Mouse (Mus musculus) liver, embryonic 16.5 days (tissue): ENCODE measurements at regions not wholly inside any gene's neighbourhood (a gene's known extent, or its start where the extent isn't known, plus 50 kb on each side); places are given as distances from the start of the nearest gene placed in this dataset.
A peak's percentile ranks its signal among the peaks of the same experiment; 100 is the strongest.

Experiments
- ATAC-seq: fragments of 200-750 bp; cut with Nextera tagmentation; 2 replicates; pipeline ENCODE4 v1.8.0; 2017; ENCODE audit warnings: low read depth, mild to moderate bottlenecking, moderate number of reproducible peaks, moderate library complexity
- H3K27ac ChIP-seq: fragments of 300-500 bp; sonication (generic); 2 replicates; pipeline ENCODE4 v1.5.1; 2014; ENCODE audit warnings: mild to moderate bottlenecking, low read length
- H3K27me3 ChIP-seq: fragments of 300-500 bp; sonication (generic); 2 replicates; pipeline ENCODE4 v1.6.1; 2014; ENCODE audit warnings: low read depth, low read length, mixed read lengths; ENCODE audit not compliant: control insufficient read depth, insufficient read depth
- H3K36me3 ChIP-seq: fragments of 300-500 bp; sonication (generic); 2 replicates; pipeline ENCODE4 v1.6.1; 2014; ENCODE audit warnings: mild to moderate bottlenecking; ENCODE audit not compliant: control insufficient read depth, insufficient read depth
- H3K4me1 ChIP-seq: fragments of 300-500 bp; sonication (generic); 2 replicates; pipeline ENCODE4 v1.6.1; 2014; ENCODE audit warnings: low read depth, low read length, mixed read lengths; ENCODE audit not compliant: control insufficient read depth
- H3K4me2 ChIP-seq: fragments of 300-500 bp; sonication (generic); 2 replicates; pipeline ENCODE4 v1.6.1; 2014; ENCODE audit warnings: low read depth, low read length, mixed read lengths
- H3K4me3 ChIP-seq: fragments of 300-500 bp; sonication (generic); 2 replicates; pipeline ENCODE4 v1.5.1; 2014; ENCODE audit warnings: low read depth, mild to moderate bottlenecking, low read length
- H3K9ac ChIP-seq: fragments of 300-500 bp; sonication (generic); 2 replicates; pipeline ENCODE4 v1.6.1; 2014; ENCODE audit warnings: low read depth, low read length
- H3K9me3 ChIP-seq: fragments of 300-500 bp; sonication (generic); replicated peaks from 2 replicates; pipeline ENCODE4 v1.6.1; 2016; ENCODE audit warnings: low read length; ENCODE audit not compliant: control insufficient read depth
- WGBS: fragments of 180-500 bp; shearing (Covaris S2); extraction: QIAGEN DNeasy Blood & Tissue Kit; methylation state at CpG from one replicate; pipeline ENCODE4 v1.1.7; 2014; ENCODE audit not compliant: insufficient replicate concordance; 5-methylcytosine and 5-hydroxymethylcytosine counted together

DNA sequence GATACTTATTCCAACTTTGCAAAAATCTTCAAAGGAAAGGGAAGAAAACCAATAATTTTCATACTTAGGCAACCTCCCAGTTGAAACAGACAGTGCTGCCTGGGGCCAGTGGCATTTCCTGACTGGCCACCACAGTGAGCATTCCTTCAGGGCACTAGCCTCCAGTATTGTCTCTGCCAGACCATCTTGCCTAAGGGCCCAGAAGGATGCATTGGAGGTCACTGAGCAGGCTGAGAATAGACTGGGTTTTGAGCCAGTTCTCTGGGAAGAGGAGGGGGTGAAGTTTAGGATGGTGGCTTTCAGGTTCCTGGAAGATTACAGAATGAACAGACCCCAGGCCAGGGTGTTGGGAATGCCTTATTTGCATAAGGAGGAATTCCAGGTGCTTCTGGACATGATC lies 95.3 kb upstream of the Tpm1 start:
- H3K36me3 ChIP-seq: no peaks in the 10 kb centered on the region
- no peak overlapping the region for H3K4me3 ChIP-seq
- H3K4me1 ChIP-seq: no peaks in the 10 kb centered on the region
- no peak overlapping the region for H3K9ac ChIP-seq
- H3K27me3 ChIP-seq: no peaks in the 10 kb centered on the region
- no peaks in the 10 kb centered on the region for H3K9me3 ChIP-seq
- no peak overlapping the region for H3K4me2 ChIP-seq
- no peak overlapping the region for H3K27ac ChIP-seq
- no peak for ATAC-seq

DNA sequence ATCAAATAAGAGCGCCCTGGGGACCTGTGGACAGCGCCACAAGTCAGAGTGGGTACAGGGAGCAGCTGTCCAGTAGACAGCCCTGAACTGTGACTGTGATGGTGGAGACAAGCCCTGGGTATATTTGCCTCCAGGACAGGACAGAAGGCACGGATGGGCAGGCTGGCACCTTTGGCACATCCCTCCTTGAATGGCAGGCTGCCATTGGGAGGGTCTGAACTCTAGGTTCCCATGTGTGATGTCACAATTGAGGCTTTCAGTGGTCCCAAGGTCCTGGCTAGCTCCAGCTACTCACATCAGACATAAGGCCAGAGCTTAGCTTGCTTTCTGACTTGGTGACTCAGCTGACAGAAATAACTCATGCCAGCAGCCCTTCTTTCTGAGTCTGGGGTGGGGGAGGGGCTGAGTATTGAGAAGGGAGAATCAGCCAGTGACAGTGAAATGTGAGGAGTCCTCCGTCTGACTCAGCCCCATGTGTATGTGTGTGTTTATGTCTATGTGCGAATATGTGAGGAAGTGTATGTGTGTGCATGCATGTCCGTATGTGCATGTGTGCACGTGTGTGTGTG lies 91.2 kb upstream of the Tpm1 start:
- Histone ChIP-seq H3K9me3 (no peaks in the 10 kb centered on the region), H3K4me1 (no peaks in the 10 kb centered on the region; the same call in 1 of the 2 replicates), H3K4me2 (no peak overlapping the region), H3K27me3 (no peaks in the 10 kb centered on the region), H3K4me3 (no peak overlapping the region), H3K27ac (no peak overlapping the region), H3K9ac (no peak overlapping the region), H3K36me3 (no peaks in the 10 kb centered on the region)
- WGBS: 58% methylated on average over 7 of the region's 7 CpGs
- ATAC-seq: no peak

GRCm38 (mm10) chr9:67137681-67138080 lies 88.5 kb upstream of the Tpm1 start:
- peak; percentile 35; the same call in 1 of the 2 replicates for ATAC-seq
- WGBS: 48% methylated on average over 5 of the region's 5 CpGs
- H3K27ac ChIP-seq: no peak overlapping the region
- H3K4me2 ChIP-seq: no peak overlapping the region
- no peaks in the 10 kb centered on the region for H3K36me3 ChIP-seq
- no peak overlapping the region for H3K9ac ChIP-seq
- no peak overlapping the region for H3K4me3 ChIP-seq
- H3K9me3 ChIP-seq: no peaks in the 10 kb centered on the region
- H3K4me1 ChIP-seq: no peaks in the 10 kb centered on the region; the same call in 1 of the 2 replicates
- H3K27me3 ChIP-seq: no peaks in the 10 kb centered on the region

GRCm38 (mm10) chr9:67137141-67137540 lies 87.9 kb upstream of the Tpm1 start:
- 22% methylated on average over 4 of the region's 4 CpGs for WGBS
- Histone ChIP-seq H3K27ac (no peak overlapping the region), H3K27me3 (no peaks in the 10 kb centered on the region), H3K9me3 (no peaks in the 10 kb centered on the region), H3K4me3 (no peak overlapping the region), H3K4me2 (no peak overlapping the region), H3K9ac (no peak overlapping the region), H3K4me1 (no peaks in the 10 kb centered on the region; the same call in 1 of the 2 replicates), H3K36me3 (no peaks in the 10 kb centered on the region)
- no peak for ATAC-seq

- no peak overlapping the region for H3K4me2 ChIP-seq
- no peak overlapping the region for H3K4me3 ChIP-seq
- no peak overlapping the region for H3K27ac ChIP-seq
- ATAC-seq: no peak
- no peaks in the 10 kb centered on the region; the same call in 1 of the 2 replicates for H3K4me1 ChIP-seq
- 73% methylated on average over 6 of the region's 6 CpGs for WGBS
- no peaks in the 10 kb centered on the region for H3K27me3 ChIP-seq
- H3K9me3 ChIP-seq: no peaks in the 10 kb centered on the region
- no peak overlapping the region for H3K9ac ChIP-seq
- no peaks in the 10 kb centered on the region for H3K36me3 ChIP-seq
Observed at GRCm38 (mm10) chr9:67136166-67136565, 87.0 kb upstream of the Tpm1 start.

GRCm38 (mm10) chr9:67134378-67134777 lies 85.2 kb upstream of the Tpm1 start:
- 51% methylated on average over 6 of the region's 6 CpGs for WGBS
- Histone ChIP-seq H3K27ac (no peak overlapping the region), H3K36me3 (no peaks in the 10 kb centered on the region), H3K4me2 (no peak overlapping the region), H3K9me3 (no peaks in the 10 kb centered on the region), H3K4me1 (no peaks in the 10 kb centered on the region; the same call in 1 of the 2 replicates), H3K27me3 (no peaks in the 10 kb centered on the region), H3K9ac (no peak overlapping the region), H3K4me3 (no peak overlapping the region)
- ATAC-seq: no peak

DNA sequence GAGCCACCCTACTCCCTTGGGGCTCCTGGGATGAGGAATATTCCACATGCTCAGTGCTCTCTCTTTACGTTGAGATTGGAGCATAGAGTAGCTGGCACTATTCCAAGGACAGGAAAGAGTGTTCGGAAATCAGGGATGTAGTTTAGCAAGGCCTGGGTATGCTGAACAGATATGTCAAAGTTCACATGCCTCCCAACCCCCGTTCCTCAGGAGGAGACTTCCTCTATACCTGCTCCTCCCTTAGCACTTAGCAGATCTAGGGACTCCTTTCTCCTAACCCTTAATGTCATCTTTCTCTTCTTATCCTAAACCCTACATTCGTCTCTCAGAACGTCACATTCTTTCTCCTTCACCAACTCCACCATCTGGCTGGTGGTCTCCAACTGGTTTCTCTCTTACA lies 83.2 kb upstream of the Tpm1 start:
- no peak for ATAC-seq
- H3K36me3 ChIP-seq: no peaks in the 10 kb centered on the region
- H3K9me3 ChIP-seq: no peaks in the 10 kb centered on the region
- H3K4me3 ChIP-seq: no peak overlapping the region
- H3K4me2 ChIP-seq: no peak overlapping the region
- no peaks in the 10 kb centered on the region for H3K27me3 ChIP-seq
- no peak overlapping the region for H3K27ac ChIP-seq
- H3K9ac ChIP-seq: no peak overlapping the region
- WGBS: 42% methylated on average over 5 of the region's 5 CpGs
- no peaks in the 10 kb centered on the region; the same call in 1 of the 2 replicates for H3K4me1 ChIP-seq

DNA sequence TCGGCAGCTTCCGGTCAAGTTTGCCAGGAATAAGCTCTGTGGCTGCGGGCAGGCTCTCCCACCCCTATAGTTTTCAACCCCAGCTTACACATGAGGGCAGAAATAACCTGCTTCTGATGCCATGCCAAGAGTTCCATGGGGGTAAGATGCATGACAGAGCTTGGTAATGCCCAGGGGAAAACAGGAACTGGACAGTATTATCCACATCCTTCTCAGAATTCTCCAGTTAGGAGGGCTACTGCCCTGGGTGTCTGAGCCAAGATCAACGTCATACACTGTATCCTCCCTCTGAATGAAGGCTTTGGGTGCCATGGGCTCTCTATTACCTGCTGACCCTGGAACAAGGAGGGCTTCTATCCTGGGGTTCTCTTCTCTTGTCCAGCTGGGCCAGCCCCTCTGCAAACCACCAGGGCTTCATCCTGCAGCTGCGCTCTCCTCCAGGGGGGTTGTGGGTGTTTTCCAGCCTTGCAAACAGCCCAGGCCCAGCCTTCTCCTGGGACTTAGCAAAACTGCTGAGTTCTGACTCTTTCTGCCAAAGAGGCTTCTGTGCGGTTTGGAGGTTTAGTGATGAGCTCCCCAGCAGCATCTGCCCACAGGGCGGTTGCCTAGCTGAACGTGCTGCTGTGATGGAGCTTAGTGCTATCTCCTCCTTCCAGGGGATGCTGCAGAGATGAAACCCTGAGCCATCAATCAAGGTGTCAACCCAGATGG lies 81.7 kb upstream of the Tpm1 start:
- H3K27ac ChIP-seq: no peak overlapping the region
- H3K4me2 ChIP-seq: no peak overlapping the region
- no peaks in the 10 kb centered on the region for H3K27me3 ChIP-seq
- no peaks in the 10 kb centered on the region for H3K36me3 ChIP-seq
- H3K9ac ChIP-seq: no peak overlapping the region
- ATAC-seq: no peak
- no peaks in the 10 kb centered on the region for H3K4me1 ChIP-seq
- H3K4me3 ChIP-seq: no peak overlapping the region
- WGBS: 58% methylated on average over 8 of the region's 8 CpGs
- H3K9me3 ChIP-seq: no peaks in the 10 kb centered on the region

- no peaks in the 10 kb centered on the region for H3K27me3 ChIP-seq
- no peak overlapping the region for H3K27ac ChIP-seq
- H3K36me3 ChIP-seq: no peaks in the 10 kb centered on the region
- ATAC-seq: no peak
- 62% methylated on average over 3 of the region's 3 CpGs for WGBS
- H3K9ac ChIP-seq: no peak overlapping the region
- H3K9me3 ChIP-seq: no peaks in the 10 kb centered on the region
- H3K4me2 ChIP-seq: no peak overlapping the region
- H3K4me1 ChIP-seq: no peaks in the 10 kb centered on the region
- H3K4me3 ChIP-seq: no peak overlapping the region
Observed at GRCm38 (mm10) chr9:67129891-67130290, 80.7 kb upstream of the Tpm1 start.
